Mouse (Mus musculus): Measurements from ENCODE around the gene Kctd7. TPM values are rescaled to one million over a fixed set of nuclear protein-coding genes. Genes with fewer than 3 reads are reported as not detected.

Kctd7 gene
- total RNA-seq, 1 experiment = 1.2 TPM

DNA sequence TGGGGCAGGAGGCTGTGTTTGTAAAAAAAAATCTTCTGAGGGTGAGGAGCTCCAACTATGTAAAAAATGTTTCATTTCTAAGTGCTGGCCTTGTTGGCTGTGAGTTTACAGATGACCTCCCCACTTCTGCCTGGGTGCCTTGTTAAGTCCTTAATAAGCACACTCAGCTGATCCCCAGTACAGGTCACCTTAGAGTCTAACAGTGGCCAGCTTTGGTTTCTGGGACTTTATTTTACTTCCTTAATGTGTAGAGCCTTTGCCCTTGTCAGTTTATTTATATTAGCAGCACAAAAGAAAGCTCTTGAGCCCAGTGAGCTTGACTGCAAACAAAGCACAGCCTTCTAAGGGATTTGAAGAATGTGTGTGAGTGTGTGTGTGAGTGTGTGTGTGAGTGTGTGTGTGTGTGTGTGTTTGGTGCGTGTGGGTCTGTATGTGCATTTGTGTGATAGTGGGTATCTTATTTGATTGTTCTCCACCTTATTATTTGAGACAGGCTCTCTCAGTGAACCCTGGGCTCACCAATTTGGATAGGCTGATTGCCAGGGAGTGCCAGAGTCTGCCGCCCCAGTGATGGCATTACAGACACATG, 47.8 kb downstream of the Kctd7 start:
- H3K27ac ChIP-seq (ENCODE audit: insufficient read depth, low read depth, low read length, poor library complexity, severe bottlenecking) = no peak overlapping the region
- in situ Hi-C loops (cut with MboI; ENCODE audit: low sequenced_read_pairs in 2 of 2, unreplicated experiment in 2 of 2) = no loop called here
- H3K36me3 ChIP-seq (ENCODE audit: control insufficient read depth, insufficient read depth, low read length, poor library complexity, severe bottlenecking) = peaks cover 6% of the 10 kb centered on the region; the same call in 1 of the 2 replicates
- H3K4me1 ChIP-seq (ENCODE audit: control insufficient read depth in 2 of 2, insufficient read depth in 2 of 2, low read length in 2 of 2, poor library complexity in 1 of 2) = peaks cover under 1 to 2% of the 10 kb centered on the region in 2 experiments; a peak in 2 of 4 replicates
- no peak overlapping the region for H3K9ac ChIP-seq (ENCODE audit: insufficient read depth, low read depth, low read length, poor library complexity, severe bottlenecking)
- H3K4me3 ChIP-seq (ENCODE audit: insufficient read depth in 1 of 2, low read depth in 1 of 2, low read length in 2 of 2, poor library complexity in 1 of 2, severe bottlenecking in 1 of 2) = no peak overlapping the region
- DNase-seq (ENCODE audit: low read depth, low spot score) = no peak
- H3K9me3 ChIP-seq (ENCODE audit: control insufficient read depth, insufficient read depth, low read depth, low read length) = no peaks in the 10 kb centered on the region
- TF ChIP-seq CHD2 (IDR thresholded peaks at IDR 0.05; ENCODE audit: low read depth, low read length) (no peak), ZNF384 (IDR thresholded peaks at IDR 0.05; ENCODE audit: low read depth, low read length) (no peak), HCFC1 (IDR thresholded peaks at IDR 0.05; ENCODE audit: borderline replicate concordance, insufficient read depth, low read length) (no peak), ZC3H11A (IDR thresholded peaks at IDR 0.05; ENCODE audit: borderline replicate concordance, low read depth, low read length) (no peak), MAFK (IDR thresholded peaks at IDR 0.05; ENCODE audit: insufficient read depth, low read depth, low read length) (no peak)

DNA sequence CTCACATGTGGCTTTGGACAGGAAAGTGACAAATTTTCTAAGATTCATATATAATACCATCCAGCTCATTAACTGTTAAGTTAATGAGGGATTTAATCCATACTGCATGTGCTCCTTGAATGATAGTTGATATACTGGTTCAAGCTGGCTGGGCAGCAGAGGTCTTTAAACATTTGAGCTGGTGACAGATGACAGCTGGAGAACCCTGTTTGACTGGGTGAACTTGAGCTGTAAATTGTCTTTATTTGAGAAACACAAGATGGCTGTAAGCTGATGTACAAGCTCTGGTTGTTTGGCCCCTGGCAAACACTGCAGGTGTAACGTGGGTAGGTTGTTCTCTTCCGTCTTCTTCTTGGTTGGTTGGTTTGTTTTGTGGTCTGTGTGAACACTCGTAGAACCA, 49.1 kb downstream of the Kctd7 start:
- Histone ChIP-seq H3K36me3 (ENCODE audit: control insufficient read depth, insufficient read depth, low read length, poor library complexity, severe bottlenecking) (peaks cover 8% of the 10 kb centered on the region; the same call in 1 of the 2 replicates), H3K9ac (ENCODE audit: insufficient read depth, low read depth, low read length, poor library complexity, severe bottlenecking) (no peak overlapping the region), H3K9me3 (ENCODE audit: control insufficient read depth, insufficient read depth, low read depth, low read length) (no peaks in the 10 kb centered on the region), H3K4me3 (ENCODE audit: insufficient read depth in 1 of 2, low read depth in 1 of 2, low read length in 2 of 2, poor library complexity in 1 of 2, severe bottlenecking in 1 of 2) (no peak overlapping the region), H3K4me1 (ENCODE audit: control insufficient read depth in 2 of 2, insufficient read depth in 2 of 2, low read length in 2 of 2, poor library complexity in 1 of 2) (peaks cover 2 to 6% of the 10 kb centered on the region in 2 experiments; a peak in 3 of 4 replicates), H3K27ac (ENCODE audit: insufficient read depth, low read depth, low read length, poor library complexity, severe bottlenecking) (no peak overlapping the region)
- DNase-seq (ENCODE audit: low read depth, low spot score) = no peak
- no peak for TF ChIP-seq ZC3H11A (IDR thresholded peaks at IDR 0.05; ENCODE audit: borderline replicate concordance, low read depth, low read length)
- TF ChIP-seq CHD2 (IDR thresholded peaks at IDR 0.05; ENCODE audit: low read depth, low read length) = no peak
- TF ChIP-seq HCFC1 (IDR thresholded peaks at IDR 0.05; ENCODE audit: borderline replicate concordance, insufficient read depth, low read length) = no peak
- no peak for TF ChIP-seq MAFK (IDR thresholded peaks at IDR 0.05; ENCODE audit: insufficient read depth, low read depth, low read length)
- TF ChIP-seq ZNF384 (IDR thresholded peaks at IDR 0.05; ENCODE audit: low read depth, low read length) = no peak
- in situ Hi-C loops (cut with MboI; ENCODE audit: low sequenced_read_pairs in 2 of 2, unreplicated experiment in 2 of 2) = no loop called here

DNA sequence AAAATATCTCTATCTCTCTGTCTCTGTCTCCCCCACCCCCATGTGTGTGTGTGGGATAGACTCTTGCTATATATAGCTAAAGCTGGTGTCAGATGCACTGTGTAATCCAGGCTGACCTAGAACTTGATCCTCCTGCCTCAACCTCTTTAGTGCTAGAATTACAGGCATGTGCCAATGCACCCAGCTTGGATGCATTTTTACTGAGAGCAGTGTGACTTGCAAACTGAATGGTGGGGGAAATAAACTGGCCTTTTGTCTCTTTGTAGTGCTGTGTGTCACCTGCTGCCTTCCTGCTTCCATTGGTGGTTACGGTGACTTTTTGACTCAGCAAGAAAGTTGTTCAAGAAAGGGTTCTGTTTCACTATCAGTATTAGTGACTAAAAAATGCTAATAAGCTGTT, 51.6 kb downstream of the Kctd7 start:
- H3K36me3 ChIP-seq (ENCODE audit: control insufficient read depth, insufficient read depth, low read length, poor library complexity, severe bottlenecking) = peaks cover 11% of the 10 kb centered on the region
- no peak overlapping the region for H3K9ac ChIP-seq (ENCODE audit: insufficient read depth, low read depth, low read length, poor library complexity, severe bottlenecking)
- no peak for TF ChIP-seq ZC3H11A (IDR thresholded peaks at IDR 0.05; ENCODE audit: borderline replicate concordance, low read depth, low read length)
- no peak for TF ChIP-seq HCFC1 (IDR thresholded peaks at IDR 0.05; ENCODE audit: borderline replicate concordance, insufficient read depth, low read length)
- no peak for TF ChIP-seq MAFK (IDR thresholded peaks at IDR 0.05; ENCODE audit: insufficient read depth, low read depth, low read length)
- no peak for TF ChIP-seq CHD2 (IDR thresholded peaks at IDR 0.05; ENCODE audit: low read depth, low read length)
- TF ChIP-seq ZNF384 (IDR thresholded peaks at IDR 0.05; ENCODE audit: low read depth, low read length) = no peak
- H3K9me3 ChIP-seq (ENCODE audit: control insufficient read depth, insufficient read depth, low read depth, low read length) = no peaks in the 10 kb centered on the region
- peaks cover 2 to 6% of the 10 kb centered on the region in 2 experiments; a peak in 3 of 4 replicates for H3K4me1 ChIP-seq (ENCODE audit: control insufficient read depth in 2 of 2, insufficient read depth in 2 of 2, low read length in 2 of 2, poor library complexity in 1 of 2)
- DNase-seq (ENCODE audit: low read depth, low spot score) = no peak
- H3K4me3 ChIP-seq (ENCODE audit: insufficient read depth in 1 of 2, low read depth in 1 of 2, low read length in 2 of 2, poor library complexity in 1 of 2, severe bottlenecking in 1 of 2) = no peak overlapping the region
- in situ Hi-C loops (cut with MboI; ENCODE audit: low sequenced_read_pairs in 2 of 2, unreplicated experiment in 2 of 2) = no loop called here
- H3K27ac ChIP-seq (ENCODE audit: insufficient read depth, low read depth, low read length, poor library complexity, severe bottlenecking) = no peak overlapping the region

DNA sequence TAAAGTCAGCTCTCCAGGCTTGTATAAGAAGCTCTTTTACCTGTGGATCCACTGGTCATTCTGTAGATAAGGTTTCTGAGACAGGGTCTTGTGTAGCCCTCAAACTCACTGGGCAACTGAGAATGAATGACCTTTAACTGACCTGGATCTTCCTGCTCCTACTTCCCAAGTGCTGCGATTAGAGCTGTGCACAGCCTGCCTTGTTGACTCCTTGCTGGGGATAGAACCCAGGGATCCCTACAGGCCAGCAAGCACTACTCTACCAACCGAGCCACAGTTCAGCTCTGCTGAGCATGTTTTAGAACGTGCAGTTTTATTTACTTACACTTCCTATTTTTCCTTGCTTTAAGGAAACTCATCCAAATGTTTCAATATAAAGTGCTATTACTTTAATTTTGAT, 52.8 kb downstream of the Kctd7 start:
- H3K27ac ChIP-seq (ENCODE audit: insufficient read depth, low read depth, low read length, poor library complexity, severe bottlenecking) = no peak overlapping the region
- in situ Hi-C loops (cut with MboI; ENCODE audit: low sequenced_read_pairs in 2 of 2, unreplicated experiment in 2 of 2) = no loop called here
- TF ChIP-seq ZNF384 (IDR thresholded peaks at IDR 0.05; ENCODE audit: low read depth, low read length) = no peak
- no peak for TF ChIP-seq CHD2 (IDR thresholded peaks at IDR 0.05; ENCODE audit: low read depth, low read length)

More for the DNA sequence above, 52.8 kb downstream of the Kctd7 start:
- H3K4me3 ChIP-seq (ENCODE audit: insufficient read depth in 1 of 2, low read depth in 1 of 2, low read length in 2 of 2, poor library complexity in 1 of 2, severe bottlenecking in 1 of 2) = no peak overlapping the region
- H3K36me3 ChIP-seq (ENCODE audit: control insufficient read depth, insufficient read depth, low read length, poor library complexity, severe bottlenecking) = peaks cover 9% of the 10 kb centered on the region
- no peak overlapping the region for H3K9ac ChIP-seq (ENCODE audit: insufficient read depth, low read depth, low read length, poor library complexity, severe bottlenecking)
- H3K4me1 ChIP-seq (ENCODE audit: control insufficient read depth in 2 of 2, insufficient read depth in 2 of 2, low read length in 2 of 2, poor library complexity in 1 of 2) = peaks cover 2 to 6% of the 10 kb centered on the region in 2 experiments; a peak in 3 of 4 replicates
- DNase-seq (ENCODE audit: low read depth, low spot score) = no peak
- H3K9me3 ChIP-seq (ENCODE audit: control insufficient read depth, insufficient read depth, low read depth, low read length) = no peaks in the 10 kb centered on the region
